In the genomic region with DNA sequence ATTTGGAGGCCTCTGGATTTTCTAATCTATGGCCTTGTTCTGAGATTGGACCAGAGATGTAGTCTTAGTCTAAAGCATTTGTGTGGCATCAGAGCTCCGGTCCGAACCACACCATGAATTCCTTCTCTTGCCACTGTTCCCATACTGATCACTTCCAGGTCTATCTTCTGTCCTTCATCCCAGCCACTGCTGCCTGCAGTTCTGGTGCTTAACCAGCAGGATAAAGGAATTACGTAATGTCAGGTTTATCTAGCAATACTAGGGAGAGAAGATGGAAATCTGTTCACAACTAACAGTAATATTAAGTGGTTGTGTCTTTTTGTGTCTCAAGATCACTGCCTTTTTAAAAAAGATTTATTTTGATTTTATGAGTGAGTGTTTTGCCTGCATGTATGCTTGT, we compare ENCODE assay signal across 29 mouse cellular contexts. TPM values are rescaled to one million over a fixed set of nuclear protein-coding genes. Genes with fewer than 3 reads are reported as not detected.
DNase-seq lines count a peak whose midpoint lies in the region; TF ChIP-seq lines count a peak whose summit lies in the region.
"Had no signal": no experiment of that assay in that cellular context is flagged by ENCODE, and none has a peak within 500 bp of the region (broad histone marks: within the 10 kb centered on the region; RNA-seq: fewer than 3 reads in every experiment).

No protein-coding gene starts in this region.

- H3K27ac ChIP-seq in heart, adult 2 months: no peak overlapping the region; the same call in 1 of the 2 replicates
- H3K27ac ChIP-seq in left cerebral cortex, adult 2 months: no peak overlapping the region
- H3K27ac ChIP-seq in cortical plate, adult 2 months (ENCODE audit: insufficient read depth, low read length): no peak overlapping the region
- H3K27ac ChIP-seq: hindbrain, embryonic 12.5 days; limb, embryonic 10.5 days; midbrain, embryonic 15.5 days had no signal

- peak; percentile 49 for TF ChIP-seq CTCF in heart, adult 2 months (IDR thresholded peaks at IDR 0.05)
- peak; percentile 43 for TF ChIP-seq CTCF in left cerebral cortex, adult 2 months (IDR thresholded peaks at IDR 0.05)
- peak; percentile 32; the same call in 1 of the 2 replicates for TF ChIP-seq CTCF in cortical plate, adult 2 months (IDR thresholded peaks at IDR 0.05; ENCODE audit: extremely low read depth, insufficient read depth, low read length)

- TF ChIP-seq POLR2A in heart, adult 2 months (IDR thresholded peaks at IDR 0.05; ENCODE audit: insufficient read depth, low read depth, low read length): no peak
- no peak for TF ChIP-seq POLR2A in cortical plate, adult 2 months (IDR thresholded peaks at IDR 0.05; ENCODE audit: extremely low read depth, insufficient read depth, low read length)

- DNase-seq in heart, adult 2 months: no peak
- DNase-seq in heart, adult 8-10 months (ENCODE audit: low spot score): no peak
- DNase-seq in left cerebral cortex, adult 2 months (ENCODE audit: extremely low spot score in 1 of 2, low spot score in 2 of 2): no peak
- DNase-seq in left cerebral cortex, postnatal 36 days (ENCODE audit: low spot score in 2 of 2): no peak
- peak; percentile 17 for DNase-seq in NIH3T3 (ENCODE audit: low read depth)
- DNase-seq in thymus, adult 18-20 months: no peak
- DNase-seq in spleen, postnatal 10 days (ENCODE audit: low spot score in 2 of 2): no peak
- DNase-seq: adrenal gland, postnatal 10 days; cerebellum, adult 11 months; embryo, embryonic 11 days; heart, adult 18-20 months; kidney, postnatal 14 days; right cerebral cortex, postnatal 14 days; thymus, postnatal 14 days had no signal

- no peak overlapping the region for H3K9ac ChIP-seq in heart, adult 2 months (ENCODE audit: low read depth, low read length)
- H3K9ac ChIP-seq: hindbrain, embryonic 12.5 days; intestine, embryonic 15.5 days; midbrain, embryonic 15.5 days had no signal

- 0 out of 2 replicates have a peak, but pooled peaks cover 1% of the 10 kb centered on the region for H3K4me1 ChIP-seq in heart, adult 2 months (ENCODE audit: control insufficient read depth, insufficient read depth, low read length)
- no peaks in the 10 kb centered on the region for H3K4me1 ChIP-seq in cortical plate, adult 2 months (ENCODE audit: control insufficient read depth, insufficient read depth, low read length)
- H3K4me1 ChIP-seq: hindbrain, embryonic 12.5 days; midbrain, embryonic 15.5 days had no signal

- H3K4me3 ChIP-seq in heart, adult 2 months: no peak overlapping the region
- H3K4me3 ChIP-seq in left cerebral cortex, adult 2 months: no peak overlapping the region
- no peak overlapping the region for H3K4me3 ChIP-seq in cortical plate, adult 2 months (ENCODE audit: insufficient read depth, low read length)
- H3K4me3 ChIP-seq: hindbrain, embryonic 12.5 days; intestine, embryonic 15.5 days; limb, embryonic 10.5 days; megakaryocyte, embryonic 14.5 days; midbrain, embryonic 15.5 days had no signal

- H3K79me2 ChIP-seq in heart, adult 2 months (replicated peaks; ENCODE audit: control insufficient read depth, insufficient read depth, low read length): no peaks in the 10 kb centered on the region

- intact Hi-C loops in heart, adult 2 months (cut with DNase I): no loop called here
- intact Hi-C loops in left cerebral cortex, adult 2 months (cut with DNase I): no loop called here
- intact Hi-C loops in left cerebral cortex, postnatal 36 days (cut with DNase I): no loop called here

- WGBS in heart, adult 2 months: 88% methylated on average over 3 of the region's 3 CpGs

- no peak for TF ChIP-seq EP300 in heart, adult 2 months (IDR thresholded peaks at IDR 0.05; ENCODE audit: insufficient read depth, low read depth, low read length)

- H3K27me3 ChIP-seq in heart, adult 2 months (ENCODE audit: control insufficient read depth, insufficient read depth, low read length): no peaks in the 10 kb centered on the region
- H3K27me3 ChIP-seq: CH12.LX; hindbrain, embryonic 12.5 days; intestine, embryonic 15.5 days had no signal

- H3K36me3 ChIP-seq in heart, adult 2 months (ENCODE audit: control insufficient read depth, insufficient read depth, low read length): 0 out of 2 replicates have a peak, but pooled peaks cover 2% of the 10 kb centered on the region
- H3K36me3 ChIP-seq: hindbrain, embryonic 12.5 days; intestine, embryonic 15.5 days; limb, embryonic 10.5 days; midbrain, embryonic 15.5 days had no signal

RNA-seq across cellular contexts. Expression of gene St5, which starts 13.3 kb away (rescaled TPM):
- total RNA-seq in heart, adult 2 months (2021): 10 to 100 TPM; 24.3 to 28.4 TPM
- 40.3 and 62.0 TPM in 2 replicates for polyA plus RNA-seq in heart, adult 2 months (2012; rRNA removed)
- total RNA-seq in heart, adult 8-10 months (2022): 10 to 100 TPM; 21.3 to 28.7 (median 22.7) TPM
- 10 to 100 TPM; 14.8 to 18.9 TPM for total RNA-seq in left cerebral cortex, adult 2 months (2021)
- 10 to 100 TPM; 12.8 to 23.4 TPM for total RNA-seq in left cerebral cortex, postnatal 36 days (2021)
- polyA plus RNA-seq in cortical plate, adult 2 months (2012; rRNA removed): 18.3 and 19.7 TPM in 2 replicates
- total RNA-seq: neutrophil, adult 5-6 weeks had no signal

RNA-seq across cellular contexts. Expression of gene Akip1, which starts 13.4 kb away (rescaled TPM):
- 10 to 100 TPM; 13.5 to 14.0 TPM for total RNA-seq in heart, adult 2 months (2021)
- 9.8 and 13.7 TPM in 2 replicates for polyA plus RNA-seq in heart, adult 2 months (2012; rRNA removed)
- total RNA-seq in heart, adult 8-10 months (2022): 10 to 100 TPM; 13.7 to 17.8 (median 16.3) TPM
- total RNA-seq in left cerebral cortex, adult 2 months (2021): 1 to 10 TPM; 4.9 to 5.9 TPM
- total RNA-seq in left cerebral cortex, postnatal 36 days (2021): 1 to 10 TPM; 5.2 to 5.7 TPM
- 7.0 and 7.4 TPM in 2 replicates for polyA plus RNA-seq in cortical plate, adult 2 months (2012; rRNA removed)

RNA-seq across cellular contexts. Expression of gene BC051019, which starts 33.5 kb away (rescaled TPM):
- total RNA-seq in heart, adult 2 months (2021): not detected
- polyA plus RNA-seq in heart, adult 2 months (2012; rRNA removed): 1.5 TPM in 1 of 2 replicates, not detected in the other
- not detected for total RNA-seq in heart, adult 8-10 months (2022)
- total RNA-seq in left cerebral cortex, adult 2 months (2021): not detected
- total RNA-seq in left cerebral cortex, postnatal 36 days (2021): not detected
- polyA plus RNA-seq in cortical plate, adult 2 months (2012; rRNA removed): 0.19 and 0.31 TPM in 2 replicates
- total RNA-seq: adrenal gland, postnatal 10 days; left cerebral cortex, adult 18-20 months; neutrophil, adult 5-6 weeks had no signal
- polyA plus RNA-seq: limb, embryonic 10.5 days had no signal

RNA-seq across cellular contexts. Expression of gene Ascl3, which starts 41.4 kb away (rescaled TPM):
- total RNA-seq in heart, adult 2 months (2021): not detected
- not detected in 2 replicates for polyA plus RNA-seq in heart, adult 2 months (2012; rRNA removed)
- not detected for total RNA-seq in heart, adult 8-10 months (2022)
- total RNA-seq in left cerebral cortex, adult 2 months (2021): not detected
- total RNA-seq in left cerebral cortex, postnatal 36 days (2021): not detected
- 0.17 and 0.38 TPM in 2 replicates for polyA plus RNA-seq in cortical plate, adult 2 months (2012; rRNA removed)
- total RNA-seq: adrenal gland, postnatal 10 days; CH12.LX; heart, adult 18-20 months; layer of hippocampus, adult 8-10 months; left cerebral cortex, adult 18-20 months; neutrophil, adult 5-6 weeks had no signal
- polyA plus RNA-seq: activated CD4-positive, CD25-positive, alpha-beta regulatory T cell, adult 4 months; embryonic facial prominence, embryonic 14.5 days; forebrain, embryonic 16.5 days; heart, embryonic 16.5 days; hindbrain, embryonic 12.5 days; intestine, embryonic 15.5 days; liver, embryonic 11.5 days had no signal
